Mouse (Mus musculus) ES-Bruce4 (cell line): ENCODE results near the gene Gnb2. TPM values are rescaled to one million over a fixed set of nuclear protein-coding genes. Genes with fewer than 3 reads are reported as not detected.

ENCODE experiments used
- H3K27ac ChIP-seq: 2 replicates; pipeline ENCODE4 v1.5.1; 2012; ENCODE audit warnings: low read length, inconsistent platforms; ENCODE audit not compliant: insufficient read depth
- H3K27me3 ChIP-seq: 2 replicates; pipeline ENCODE4 v1.6.1; 2012; ENCODE audit warnings: mild to moderate bottlenecking, low read length, inconsistent platforms; ENCODE audit not compliant: control insufficient read depth, poor library complexity, insufficient read depth, severe bottlenecking
- H3K36me3 ChIP-seq: 2 replicates; pipeline ENCODE4 v1.6.1; 2012; ENCODE audit warnings: inconsistent platforms, mild to moderate bottlenecking, low read length, moderate library complexity; ENCODE audit not compliant: control insufficient read depth, poor library complexity, insufficient read depth, severe bottlenecking
- H3K4me1 ChIP-seq: one replicate; pipeline ENCODE4 v1.8.1; 2011; ENCODE audit warnings: low read length; ENCODE audit not compliant: control insufficient read depth, insufficient read depth
- H3K4me3 ChIP-seq: 2 replicates; pipeline ENCODE4 v1.5.1; 2011; ENCODE audit warnings: low read depth, mild to moderate bottlenecking, low read length
- H3K9ac ChIP-seq: 2 replicates; pipeline ENCODE4 v1.6.1; 2012; ENCODE audit warnings: low read depth, mild to moderate bottlenecking, inconsistent platforms; ENCODE audit not compliant: poor library complexity, severe bottlenecking
- H3K9me3 ChIP-seq: replicated peaks from 2 replicates; pipeline ENCODE4 v1.6.1; 2012; ENCODE audit warnings: mild to moderate bottlenecking, low read length, inconsistent platforms; ENCODE audit not compliant: control insufficient read depth, poor library complexity, insufficient read depth, severe bottlenecking
- CTCF ChIP-seq: IDR thresholded peaks from one replicate; pipeline ENCODE4 v1.8.1; 2011; ENCODE audit warnings: low read depth, low read length
- EP300 ChIP-seq: IDR thresholded peaks from 2 replicates; pipeline ENCODE4 v1.6.1; 2011; ENCODE audit warnings: low read depth, low read length; ENCODE audit not compliant: insufficient read depth
- POLR2A ChIP-seq: IDR thresholded peaks from one replicate; pipeline ENCODE4 v1.8.1; 2011; ENCODE audit warnings: low read length; ENCODE audit not compliant: insufficient read depth
- polyA plus RNA-seq: library from polyadenylated mRNA; stranded (reverse); fragments of >200 nt; gene quantifications from 2 replicates; pipeline ENCODE4 v1.2.4, GENCODE M21; 2011; ENCODE audit warnings: low read depth; ENCODE audit not compliant: missing spikeins, insufficient read depth, insufficient read length

Gene Gnb2
- polyA plus RNA-seq, 1 experiment: 208 TPM

- Histone ChIP-seq H3K36me3 (peaks cover 58% of the 10 kb centered on the region), H3K27me3 (no peaks in the 10 kb centered on the region), H3K4me1 (peaks cover 9% of the 10 kb centered on the region), H3K9me3 (no peaks in the 10 kb centered on the region), H3K27ac (no peak overlapping the region), H3K9ac (no peak overlapping the region), H3K4me3 (no peak overlapping the region)
- TF ChIP-seq POLR2A (no peak), CTCF (no peak), EP300 (no peak)
Measured at GRCm38 (mm10) chr5:137521861-137522260, 11.4 kb downstream of the Gnb2 start.

- TF ChIP-seq POLR2A (no peak), EP300 (no peak), CTCF (no peak)
- peaks cover 47% of the 10 kb centered on the region for H3K36me3 ChIP-seq
Measured at GRCm38 (mm10) chr5:137519691-137520550, 13.4 kb downstream of the Gnb2 start.

GRCm38 (mm10) chr5:137518436-137518835 is 14.9 kb downstream of the Gnb2 start, which contains the start of gene Gigyf1:
Gene Gigyf1 (plus strand): TSS chr5:137518548.
- Histone ChIP-seq H3K9ac (no peak within 1 kb of the TSS), H3K4me3 (no peak within 1 kb of the TSS), H3K27me3 (no peaks in the 10 kb centered on the region), H3K9me3 (no peaks in the 10 kb centered on the region), H3K36me3 (peaks cover 36% of the 10 kb centered on the region), H3K27ac (no peak within 1 kb of the TSS), H3K4me1 (peaks cover 6% of the 10 kb centered on the region)
- no peak for TF ChIP-seq POLR2A
- TF ChIP-seq CTCF: peak; percentile 78

More at GRCm38 (mm10) chr5:137519691-137520550, 13.4 kb downstream of the Gnb2 start:
- Histone ChIP-seq H3K9ac (no peak overlapping the region), H3K4me1 (peaks cover 6% of the 10 kb centered on the region), H3K27ac (no peak overlapping the region), H3K9me3 (no peaks in the 10 kb centered on the region), H3K4me3 (no peak overlapping the region), H3K27me3 (no peaks in the 10 kb centered on the region)

- Histone ChIP-seq H3K36me3 (peaks cover 12% of the 10 kb centered on the region), H3K27ac (no peak overlapping the region), H3K9me3 (no peaks in the 10 kb centered on the region), H3K4me3 (no peak overlapping the region), H3K4me1 (peaks cover 1% of the 10 kb centered on the region), H3K27me3 (no peaks in the 10 kb centered on the region), H3K9ac (no peak overlapping the region)
- TF ChIP-seq EP300 (no peak), POLR2A (no peak), CTCF (no peak)
Measured at GRCm38 (mm10) chr5:137514811-137515210, 18.5 kb downstream of the Gnb2 start.

GRCm38 (mm10) chr5:137513951-137514721 is 19.2 kb downstream of the Gnb2 start:
- Histone ChIP-seq H3K9me3 (no peaks in the 10 kb centered on the region), H3K27me3 (no peaks in the 10 kb centered on the region), H3K4me3 (no peak overlapping the region), H3K4me1 (peaks cover 1% of the 10 kb centered on the region), H3K36me3 (peaks cover 6% of the 10 kb centered on the region; the same call in 1 of the 2 replicates), H3K9ac (no peak overlapping the region), H3K27ac (no peak overlapping the region)
- TF ChIP-seq POLR2A: no peak
